Mouse (Mus musculus): ENCODE data around the gene Gal3st2c.

DNA sequence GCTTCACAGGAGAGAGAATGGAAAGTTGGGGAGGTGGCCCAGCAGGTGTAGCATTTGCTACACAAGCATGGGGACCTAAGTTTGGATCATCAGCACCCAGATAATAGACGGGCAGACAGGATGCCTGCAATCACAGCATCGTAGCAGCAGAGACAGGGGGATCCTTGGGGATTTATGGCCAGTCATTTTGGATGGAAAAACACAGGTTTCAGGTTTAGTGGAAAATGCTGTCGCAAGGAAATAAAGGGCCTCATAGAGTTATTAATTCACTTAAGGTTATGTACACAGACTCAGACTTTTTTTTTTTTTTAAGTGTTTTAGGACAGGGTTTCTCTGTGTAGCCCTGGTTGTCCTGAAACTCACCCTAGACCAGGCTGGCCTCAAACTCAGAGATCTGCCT is 55.2 kb downstream of the Gal3st2c start:
- TF ChIP-seq POLR2A (IDR thresholded peaks at IDR 0.05; ENCODE audit: control insufficient read depth, extremely low read depth, insufficient read depth, low read length, poor library complexity) (no peak), CTCF (IDR thresholded peaks at IDR 0.05; ENCODE audit: borderline replicate concordance, control insufficient read depth, extremely low read depth, insufficient read depth, low read length, poor library complexity) (no peak)

Data from thymus, adult 2 months (tissue).